Mouse (Mus musculus) kidney, postnatal 0 days (tissue): ENCODE results near the gene Mfn2. TPM values are rescaled to one million over a fixed set of nuclear protein-coding genes. Genes with fewer than 3 reads are reported as not detected.

ENCODE experiments used
- ATAC-seq: fragments of 200-750 bp; cut with Nextera tagmentation; replicated peaks from 2 replicates; pipeline ENCODE4 v1.8.0; 2017; ENCODE audit warnings: low read depth, moderate number of reproducible peaks, moderate TSS enrichment, moderate library complexity; ENCODE audit not compliant: low FRiP score
- DNase-seq: peaks from one replicate; pipeline ENCODE4 v3.0.0-alpha.2; 2016; ENCODE audit warnings: low spot score
- H3K27ac ChIP-seq: fragments of 300-500 bp; sonication (generic); 2 replicates; pipeline ENCODE4 v1.5.1; 2014; ENCODE audit warnings: mild to moderate bottlenecking
- H3K27me3 ChIP-seq: fragments of 300-500 bp; sonication (generic); 2 replicates; pipeline ENCODE4 v1.6.1; 2014; ENCODE audit warnings: low read length, mixed read lengths; ENCODE audit not compliant: insufficient read depth
- H3K36me3 ChIP-seq: fragments of 300-500 bp; sonication (generic); 2 replicates; pipeline ENCODE4 v1.6.1; 2014; ENCODE audit warnings: low read length, mixed read lengths; ENCODE audit not compliant: insufficient read depth
- H3K4me1 ChIP-seq: fragments of 300-500 bp; sonication (generic); replicated peaks from 2 replicates; pipeline ENCODE4 v1.6.1; 2014; ENCODE audit warnings: antibody characterized with exemption, low read length, mixed read lengths; ENCODE audit not compliant: insufficient read depth
- H3K4me2 ChIP-seq: fragments of 300-500 bp; sonication (generic); 2 replicates; pipeline ENCODE4 v1.6.1; 2014; ENCODE audit warnings: mild to moderate bottlenecking, low read length, moderate library complexity, mixed read lengths
- H3K4me3 ChIP-seq: fragments of 300-500 bp; sonication (generic); replicated peaks from 2 replicates; pipeline ENCODE4 v1.5.1; 2014; ENCODE audit warnings: low read depth, low read length
- H3K9ac ChIP-seq: fragments of 300-500 bp; sonication (generic); 2 replicates; pipeline ENCODE4 v1.6.1; 2014; ENCODE audit warnings: low read depth, low read length
- H3K9me3 ChIP-seq: fragments of 300-500 bp; sonication (generic); replicated peaks from 2 replicates; pipeline ENCODE4 v1.6.1; 2016; ENCODE audit warnings: low read length, inconsistent platforms, mixed read lengths
- CTCF ChIP-seq: IDR thresholded peaks from 2 replicates; pipeline ENCODE4 v1.5.1; 2016; ENCODE audit warnings: antibody characterized with exemption, low read depth, mild to moderate bottlenecking, moderate library complexity
- WGBS: fragments of 180-500 bp; shearing (Covaris S2); extraction: QIAGEN DNeasy Blood & Tissue Kit; methylation state at CpG from one replicate; pipeline ENCODE4 v1.1.7; 2014; 5-methylcytosine and 5-hydroxymethylcytosine counted together
- polyA plus RNA-seq: library from polyadenylated mRNA; unstranded; fragments of >200 nt; fragmentation: Nextera tagmentation; extraction: Ambion mirVana; gene quantifications from 2 replicates; pipeline ENCODE4 v1.2.1, GENCODE M21; 2015

Gene Mfn2
- polyA plus RNA-seq: 28.9 and 33.8 TPM in 2 replicates

DNA sequence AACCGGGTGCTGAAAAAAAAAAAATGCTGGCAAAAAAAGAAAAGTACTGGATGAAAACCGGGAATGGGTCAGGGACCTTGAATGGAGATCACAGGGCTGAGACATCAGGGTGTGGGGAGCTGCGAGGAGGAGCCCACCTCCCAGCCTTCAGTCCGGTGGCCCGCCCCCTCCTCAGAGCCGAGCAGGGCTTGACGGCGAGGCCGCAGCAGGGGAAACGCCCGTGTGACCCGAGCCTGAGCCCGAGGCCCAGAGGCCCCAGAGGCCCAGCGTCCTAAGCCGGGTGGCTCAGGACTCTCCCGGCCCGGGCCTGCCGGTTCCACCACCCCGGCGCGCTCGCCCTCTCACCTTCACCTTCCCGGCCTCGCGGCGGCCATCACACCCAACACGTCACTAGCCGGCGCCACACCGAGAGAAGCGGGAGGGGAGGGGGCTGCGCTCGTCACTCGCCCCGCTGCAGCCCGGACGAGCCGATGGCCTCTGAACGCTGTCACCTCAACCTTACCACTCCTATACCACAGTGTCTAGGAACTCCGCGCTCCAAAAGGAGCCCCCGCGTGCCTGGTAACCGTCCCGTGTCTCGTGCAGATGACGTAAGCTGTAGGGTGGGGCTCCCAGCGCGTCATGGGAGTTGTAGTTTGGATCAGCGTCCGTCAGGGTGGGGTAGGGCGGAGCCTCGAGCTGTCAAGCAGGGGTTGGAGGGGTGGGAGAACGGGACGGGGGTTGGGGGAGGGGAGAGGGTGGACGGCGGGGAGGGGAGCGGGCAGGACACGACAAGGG is at the start of gene Mfn2:
Gene Mfn2 (minus strand): TSS at position 392 of the 777 bp plus-strand sequence.
- WGBS: under 1% methylated on average over 49 of the region's 59 CpGs
- Histone ChIP-seq H3K36me3 (0 out of 2 replicates have a peak, but pooled peaks cover 7% of the 10 kb centered on the region), H3K4me3 (peak within 1 kb of the TSS; percentile 79), H3K4me2 (peak within 1 kb of the TSS; percentile 65), H3K9ac (peak within 1 kb of the TSS; percentile 77), H3K27me3 (no peaks in the 10 kb centered on the region), H3K27ac (peak within 1 kb of the TSS; percentile 74), H3K9me3 (no peaks in the 10 kb centered on the region), H3K4me1 (no peaks in the 10 kb centered on the region)
- ATAC-seq: peak; percentile 94
- peak; percentile 92 for DNase-seq
- no peak for TF ChIP-seq CTCF

DNA sequence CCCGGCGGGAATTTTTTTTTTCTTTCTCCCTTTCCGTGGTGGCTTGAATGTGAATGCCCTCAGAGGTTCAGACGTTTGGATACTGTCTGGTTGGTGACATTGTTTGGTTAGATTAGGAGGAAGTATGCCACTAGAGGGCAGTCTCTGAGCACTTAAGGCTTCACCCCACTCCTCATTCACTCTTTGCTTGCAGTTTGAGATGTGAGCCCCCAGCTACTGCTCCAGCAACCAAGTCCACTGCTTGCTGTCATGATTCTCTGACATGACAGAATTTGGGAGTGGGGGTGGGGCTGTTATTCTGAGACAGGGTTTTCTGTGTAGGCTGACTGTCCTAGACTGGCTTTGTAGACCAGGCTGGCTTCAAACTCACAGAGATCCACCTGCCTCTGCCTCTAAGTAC is 49.1 kb upstream of the Mfn2 start:
- H3K4me1 ChIP-seq: no peaks in the 10 kb centered on the region
- WGBS: 10% methylated on average over 4 of the region's 4 CpGs
- no peak overlapping the region for H3K9ac ChIP-seq
- ATAC-seq (no peak), DNase-seq (peak; percentile 74)
- H3K27me3 ChIP-seq: no peaks in the 10 kb centered on the region
- H3K36me3 ChIP-seq: no peaks in the 10 kb centered on the region
- H3K27ac ChIP-seq: no peak overlapping the region
- TF ChIP-seq CTCF: peak; percentile 67
- H3K4me2 ChIP-seq: no peak overlapping the region
- no peaks in the 10 kb centered on the region for H3K9me3 ChIP-seq
- no peak overlapping the region for H3K4me3 ChIP-seq

DNA sequence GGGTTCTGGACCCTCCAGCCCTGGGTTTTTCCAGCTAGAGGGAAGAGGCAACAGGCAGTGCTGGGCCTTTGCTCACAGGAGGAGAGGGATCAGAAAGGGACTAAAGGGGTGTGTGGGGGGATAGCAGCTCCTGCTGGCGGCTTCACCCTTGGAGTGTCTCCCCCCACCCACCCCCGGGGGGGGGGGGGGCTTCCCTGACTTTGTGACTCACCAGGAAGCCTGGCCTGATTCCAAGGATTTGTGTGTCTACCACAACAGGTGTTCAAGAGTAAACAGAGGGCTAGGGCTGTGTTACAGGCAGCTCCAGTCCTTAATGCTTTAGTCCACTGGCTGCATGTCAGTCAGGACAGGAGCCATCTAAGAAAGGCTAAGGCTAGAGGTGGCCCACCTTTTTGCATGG is 43.0 kb upstream of the Mfn2 start:
- 45% methylated on average over 2 of the region's 2 CpGs for WGBS
- DNase-seq (no peak), ATAC-seq (no peak)
- H3K9ac ChIP-seq: no peak overlapping the region
- no peaks in the 10 kb centered on the region for H3K27me3 ChIP-seq
- H3K36me3 ChIP-seq: peaks cover 31% of the 10 kb centered on the region
- no peak overlapping the region for H3K4me3 ChIP-seq
- H3K9me3 ChIP-seq: no peaks in the 10 kb centered on the region
- TF ChIP-seq CTCF: no peak
- H3K4me2 ChIP-seq: no peak overlapping the region
- peaks cover 9% of the 10 kb centered on the region; the same call in 1 of the 2 replicates for H3K4me1 ChIP-seq
- H3K27ac ChIP-seq: no peak overlapping the region

DNA sequence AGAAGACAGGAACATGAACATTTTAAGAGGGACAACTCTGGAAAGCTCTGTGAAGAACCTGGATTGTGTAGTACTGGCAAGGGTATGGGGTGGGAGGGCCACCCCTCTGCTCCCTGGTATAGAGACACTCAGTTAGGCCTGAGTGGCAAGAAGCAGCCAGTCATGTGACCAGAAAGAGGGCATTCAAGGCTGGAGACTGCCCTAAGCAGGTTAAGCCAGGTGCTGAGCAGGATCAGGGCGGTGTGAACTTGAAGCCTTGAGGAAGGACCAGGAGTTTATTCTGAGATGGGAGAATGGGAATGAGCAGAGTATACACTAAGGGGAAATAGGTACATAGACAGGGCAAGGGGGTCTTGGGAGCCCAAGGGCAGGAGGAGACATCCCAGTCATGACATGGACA is 38.5 kb upstream of the Mfn2 start:
- peaks cover 31% of the 10 kb centered on the region for H3K36me3 ChIP-seq
- no peak overlapping the region for H3K4me3 ChIP-seq
- no peak for ATAC-seq
- no peaks in the 10 kb centered on the region for H3K9me3 ChIP-seq
- no peak for TF ChIP-seq CTCF
- WGBS: 97% methylated on average over 1 of the region's 1 CpGs
- no peak overlapping the region for H3K27ac ChIP-seq
- no peaks in the 10 kb centered on the region for H3K27me3 ChIP-seq
- peaks cover 21% of the 10 kb centered on the region for H3K4me1 ChIP-seq
- no peak overlapping the region for H3K9ac ChIP-seq
- DNase-seq: no peak
- peak overlapping the region; percentile 95; the same call in 1 of the 2 replicates for H3K4me2 ChIP-seq

DNA sequence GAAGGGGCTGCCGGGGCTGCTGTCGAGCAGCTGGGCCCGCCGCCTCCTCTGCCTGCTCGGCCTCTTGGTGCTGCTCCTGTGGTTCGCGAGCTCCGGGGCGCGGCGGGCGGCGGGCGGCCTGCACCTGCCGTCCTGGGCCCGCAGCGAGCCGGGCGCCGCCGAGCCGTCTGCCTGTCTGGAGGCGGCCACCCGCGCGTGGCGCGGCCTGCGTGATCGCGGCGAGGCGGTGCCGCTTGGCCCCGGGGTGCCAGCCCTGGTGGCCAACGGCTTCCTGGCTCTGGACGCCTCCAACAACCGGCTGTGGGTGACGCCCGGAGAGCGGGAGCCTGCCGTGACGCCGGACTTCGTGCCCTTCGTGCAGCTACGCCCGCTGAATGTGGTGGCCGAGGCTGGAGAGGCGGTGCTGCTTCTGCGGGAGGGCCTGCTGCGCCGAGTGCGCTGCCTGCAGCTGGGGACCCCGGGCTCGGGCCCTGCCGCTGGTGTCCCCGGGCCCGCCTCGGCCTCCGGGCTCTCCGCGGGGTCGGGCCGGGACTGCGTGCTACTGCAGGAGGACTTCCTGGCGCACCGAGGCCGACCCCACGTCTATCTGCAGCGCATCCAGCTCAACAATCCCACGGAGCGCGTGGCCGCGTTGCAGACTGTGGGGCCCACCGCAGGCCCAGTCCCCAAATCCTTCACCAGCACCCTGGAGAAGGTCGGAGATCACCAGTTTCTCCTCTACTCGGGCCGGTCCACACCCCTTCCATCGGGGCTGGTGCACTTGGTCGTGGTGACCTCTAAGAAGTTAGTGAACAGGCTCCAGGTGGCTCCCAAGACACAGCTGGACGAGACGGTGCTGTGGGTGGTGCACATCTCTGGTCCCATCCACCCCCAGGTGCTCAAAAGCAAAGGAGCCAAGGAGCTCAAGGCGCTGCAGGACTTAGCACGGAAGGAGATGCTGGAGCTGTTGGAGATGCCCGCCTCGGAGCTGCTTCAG is 36.8 kb upstream of the Mfn2 start:
- Histone ChIP-seq H3K27ac (peak overlapping the region; percentile 81), H3K27me3 (no peaks in the 10 kb centered on the region), H3K9ac (peak overlapping the region; percentile 73), H3K4me2 (peak overlapping the region; percentile 95), H3K9me3 (no peaks in the 10 kb centered on the region), H3K4me3 (peak overlapping the region; percentile 74), H3K36me3 (peaks cover 18% of the 10 kb centered on the region), H3K4me1 (peaks cover 25% of the 10 kb centered on the region)
- no peak for TF ChIP-seq CTCF
- ATAC-seq (peak; percentile 51), DNase-seq (no peak)
- WGBS: 6% methylated on average over 76 of the region's 88 CpGs

DNA sequence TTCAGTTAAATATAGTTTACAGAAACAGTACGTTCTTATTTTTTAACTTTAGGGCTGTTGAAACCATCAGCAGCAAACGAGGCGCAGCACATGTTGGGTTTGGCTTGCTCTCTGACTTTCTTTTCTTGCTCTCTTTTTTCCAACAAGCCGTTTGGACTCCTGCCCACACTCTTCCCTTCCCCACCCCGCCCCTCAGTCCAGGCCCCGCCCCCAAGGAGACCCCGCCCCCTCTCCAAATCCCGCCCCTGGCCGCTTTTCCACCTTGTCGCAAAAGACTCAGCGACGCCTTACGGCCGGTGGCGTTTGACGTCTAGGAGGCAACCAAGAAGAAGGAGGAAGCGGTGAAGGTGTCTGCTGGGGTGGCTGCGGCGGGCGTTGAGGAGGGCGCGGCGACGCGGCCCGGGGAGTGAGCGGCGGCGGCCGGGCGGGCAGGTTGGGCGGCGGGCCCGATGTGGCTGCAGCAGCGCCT is 36.1 kb upstream of the Mfn2 start, which contains the start of gene 2510039O18Rik:
Gene 2510039O18Rik (plus strand): TSS at position 320 of the 469 bp plus-strand sequence.
- peak within 1 kb of the TSS; percentile 95 for H3K4me2 ChIP-seq
- H3K4me3 ChIP-seq: peak within 1 kb of the TSS; percentile 74
- under 1% methylated on average over 35 of the region's 35 CpGs for WGBS
- no peaks in the 10 kb centered on the region for H3K27me3 ChIP-seq
- peak within 1 kb of the TSS; percentile 81 for H3K27ac ChIP-seq
- ATAC-seq (peak; percentile 66), DNase-seq (peak; percentile 94)
- H3K4me1 ChIP-seq: peaks cover 30% of the 10 kb centered on the region
- H3K36me3 ChIP-seq: peaks cover 11% of the 10 kb centered on the region; the same call in 1 of the 2 replicates
- no peak for TF ChIP-seq CTCF
- H3K9me3 ChIP-seq: no peaks in the 10 kb centered on the region
- peak within 1 kb of the TSS; percentile 73 for H3K9ac ChIP-seq
